Mouse (Mus musculus) embryo, embryonic 10 days (tissue): ENCODE measurements around the gene Ascc3.
A peak's percentile ranks its signal among the peaks of the same experiment; 100 is the strongest.

Experiments used
- DNase-seq: peaks from one replicate; pipeline ENCODE4 v3.0.0-alpha.2; 2015; ENCODE audit warnings: low spot score

Gene Ascc3

GRCm38 (mm10) chr10:50592355-50593293, at the start of gene Ascc3:
Gene Ascc3 (plus strand): TSS chr10:50592669.
- DNase-seq, result peak; percentile 91

GRCm38 (mm10) chr10:50584721-50585120, 7.7 kb upstream of the Ascc3 start:
- no peak for DNase-seq

DNA sequence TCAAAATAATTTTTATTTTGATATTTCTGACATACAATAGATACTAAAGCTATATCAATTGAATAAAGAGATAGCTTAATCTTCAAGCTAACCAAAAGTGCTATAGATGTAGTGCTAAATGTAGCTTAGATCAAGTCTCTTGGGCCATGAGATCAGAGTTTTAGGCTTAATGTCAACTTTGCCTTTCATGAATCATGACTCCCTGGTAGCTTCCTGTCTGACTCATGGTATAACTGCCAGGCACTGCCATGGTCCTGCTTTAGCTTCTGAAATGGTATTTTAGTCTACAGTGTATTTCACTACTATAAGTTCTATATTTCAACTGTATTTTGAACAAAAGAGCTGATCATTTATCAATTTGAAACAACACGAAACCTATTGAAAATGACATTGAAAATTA, 5.9 kb upstream of the Ascc3 start:
- DNase-seq, result no peak

GRCm38 (mm10) chr10:50593371-50593770, 902 bp downstream of the Ascc3 start:
- no peak for DNase-seq

DNA sequence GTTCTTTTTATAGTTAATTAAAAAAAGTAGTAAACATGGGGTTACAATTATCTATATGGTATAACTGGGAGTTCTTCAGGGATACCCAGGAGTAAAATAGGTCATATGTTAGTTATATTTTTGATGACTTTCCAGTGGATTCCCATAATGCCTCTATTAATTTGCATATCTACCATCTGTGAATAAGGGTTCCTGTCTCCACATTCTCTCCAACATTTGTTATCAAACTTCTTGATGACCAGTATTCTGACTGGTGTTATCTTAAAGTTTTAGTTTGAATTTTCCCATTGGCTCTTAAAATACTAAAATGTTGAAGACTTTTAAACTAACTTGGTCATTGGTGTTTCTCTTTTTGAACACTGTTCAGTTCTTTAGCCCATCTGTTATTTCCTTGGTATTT, 2.9 kb downstream of the Ascc3 start:
- no peak for DNase-seq

DNA sequence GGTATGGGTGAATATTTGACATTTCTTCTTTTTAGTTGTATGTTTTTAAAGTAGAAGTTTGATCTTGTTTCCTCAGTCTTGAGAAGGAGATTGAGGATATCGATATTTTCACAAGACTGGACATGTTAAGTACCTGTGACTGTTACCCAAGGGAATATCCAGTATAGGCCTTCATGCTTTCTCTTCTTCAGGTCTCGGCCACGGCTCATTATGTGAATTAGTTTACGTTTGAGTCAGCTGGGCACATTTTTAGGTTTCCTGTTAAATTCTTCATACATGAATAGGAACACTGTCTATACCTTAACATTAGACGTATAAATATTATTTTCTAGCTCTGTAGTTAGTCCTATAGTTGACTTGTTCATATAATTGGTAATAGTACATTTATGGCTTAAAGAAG, 12.4 kb downstream of the Ascc3 start:
- no peak for DNase-seq

GRCm38 (mm10) chr10:50613840-50614239, 21.4 kb downstream of the Ascc3 start:
- DNase-seq, result no peak

DNA sequence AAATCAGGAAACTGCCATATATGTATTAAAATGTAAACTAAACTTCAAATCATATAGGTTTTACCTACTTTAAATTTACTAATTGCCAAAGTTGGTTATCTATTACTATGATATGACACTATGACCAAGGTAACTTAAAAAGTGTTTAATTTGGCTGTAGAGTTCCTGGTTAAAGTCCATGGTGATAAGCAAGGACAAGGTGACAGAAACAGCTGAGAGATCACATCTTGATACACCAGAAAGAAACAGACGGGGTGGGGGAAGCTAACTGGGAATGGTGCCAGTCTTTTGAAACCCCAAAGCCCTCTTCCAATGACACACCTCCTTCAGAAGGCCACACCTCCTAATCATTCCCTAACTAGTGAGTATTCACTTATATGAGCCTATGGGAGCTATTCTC, 33.4 kb downstream of the Ascc3 start:
- no peak for DNase-seq

- DNase-seq, result no peak
These were observed 47.1 kb downstream of the Ascc3 start for GRCm38 (mm10) chr10:50639607-50640006.

DNA sequence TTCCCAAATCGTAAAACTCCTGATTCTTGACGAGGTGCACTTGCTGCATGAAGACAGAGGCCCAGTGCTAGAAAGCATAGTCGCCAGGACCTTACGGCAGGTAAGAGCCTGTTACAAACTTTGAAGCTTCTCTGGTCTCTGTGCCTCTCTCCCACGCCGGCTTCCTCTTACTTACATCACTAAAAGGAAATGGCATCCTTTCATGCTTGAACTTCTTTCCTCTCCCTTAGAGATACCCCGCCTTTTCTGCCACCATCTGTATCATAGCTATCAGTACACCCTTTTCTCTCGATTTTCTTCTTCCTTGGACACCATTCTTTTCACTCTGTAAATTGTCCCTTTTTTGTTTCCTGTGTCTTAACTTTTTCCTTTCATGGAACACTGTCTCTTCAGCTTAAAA, 58.1 kb downstream of the Ascc3 start:
- no peak for DNase-seq

DNA sequence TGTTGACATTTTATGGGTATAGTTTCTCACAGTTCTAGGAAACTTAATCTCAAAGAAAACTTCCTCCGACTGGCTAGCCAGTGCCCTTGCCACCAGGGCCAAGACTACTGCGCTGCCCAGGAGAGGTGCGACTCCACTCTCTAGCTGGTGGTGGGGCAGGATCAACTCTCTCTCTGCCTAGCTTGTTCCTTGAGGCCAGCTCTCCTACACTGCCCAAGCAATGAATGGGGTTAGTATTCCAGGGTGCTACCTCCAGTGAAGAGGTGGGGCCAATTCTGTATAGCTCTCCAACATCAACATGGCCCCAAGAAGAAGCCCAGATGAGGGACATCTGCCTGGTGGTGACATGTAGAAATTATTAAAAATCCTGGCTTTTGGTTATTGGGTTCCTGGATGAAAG, 61.1 kb downstream of the Ascc3 start:
- no peak for DNase-seq

GRCm38 (mm10) chr10:50657352-50657751, 64.9 kb downstream of the Ascc3 start:
- DNase-seq, result peak; percentile 64

GRCm38 (mm10) chr10:50671517-50671916, 79.0 kb downstream of the Ascc3 start:
- DNase-seq, result no peak

DNA sequence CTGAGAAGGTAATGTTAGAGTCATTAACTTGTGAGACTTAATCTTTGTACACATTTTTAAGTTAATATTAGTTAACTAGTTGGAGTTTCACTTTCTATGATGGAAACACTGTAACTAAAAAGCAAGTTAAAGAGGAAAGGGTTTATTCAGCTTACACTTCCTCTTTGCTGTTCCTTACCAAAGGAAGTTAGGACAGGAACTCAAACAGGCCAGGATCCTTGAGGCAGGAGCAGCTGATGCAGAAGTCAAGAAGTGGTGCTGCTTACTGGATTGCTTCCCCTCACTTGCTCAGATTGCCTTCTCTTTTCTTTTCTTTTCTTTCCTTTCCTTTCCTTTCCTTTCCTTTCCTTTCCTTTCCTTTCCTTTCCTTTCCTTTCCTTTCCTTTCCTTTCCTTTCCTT, 97.9 kb downstream of the Ascc3 start:
- DNase-seq, result no peak

GRCm38 (mm10) chr10:50698836-50699433, 106.5 kb downstream of the Ascc3 start:
- peak; percentile 47 for DNase-seq

DNA sequence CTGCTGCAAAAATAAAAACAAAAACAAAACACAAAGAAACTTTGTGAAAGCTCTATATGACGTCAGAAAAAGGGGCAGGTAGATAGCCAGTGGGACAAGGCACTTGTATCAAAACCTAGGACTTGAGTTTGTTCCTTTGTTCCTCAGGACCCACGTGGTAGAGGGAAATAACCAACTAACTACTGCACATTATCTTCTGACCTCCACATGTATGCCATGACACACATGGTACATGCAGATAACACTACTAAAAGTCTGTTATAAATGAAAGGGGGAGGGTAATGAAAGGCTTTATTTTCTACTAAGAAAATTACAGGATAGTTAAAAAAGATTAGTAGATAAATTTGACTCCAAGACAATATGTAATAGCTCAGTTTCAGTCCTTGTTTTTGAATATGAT, 109.3 kb downstream of the Ascc3 start:
- no peak for DNase-seq

DNA sequence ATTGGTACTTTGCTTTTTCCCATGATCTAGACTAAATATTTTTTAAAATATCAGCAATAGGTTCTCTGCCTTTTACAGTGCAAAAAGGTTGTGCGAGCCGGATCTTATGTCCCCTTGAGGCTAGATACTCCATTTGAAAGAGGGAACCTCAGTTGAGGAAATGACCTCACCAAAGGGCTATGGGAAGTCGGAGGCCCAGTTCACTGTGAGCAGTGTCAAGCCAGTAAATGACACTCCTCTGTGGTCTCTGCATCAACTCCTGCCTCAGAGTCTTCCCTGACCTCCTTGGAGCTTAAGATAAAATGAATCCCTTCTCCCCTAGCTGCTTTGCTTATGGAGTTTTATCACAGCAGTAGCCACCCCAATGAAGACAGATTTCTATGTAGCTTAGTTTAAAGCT, 109.9 kb downstream of the Ascc3 start:
- DNase-seq, result no peak

DNA sequence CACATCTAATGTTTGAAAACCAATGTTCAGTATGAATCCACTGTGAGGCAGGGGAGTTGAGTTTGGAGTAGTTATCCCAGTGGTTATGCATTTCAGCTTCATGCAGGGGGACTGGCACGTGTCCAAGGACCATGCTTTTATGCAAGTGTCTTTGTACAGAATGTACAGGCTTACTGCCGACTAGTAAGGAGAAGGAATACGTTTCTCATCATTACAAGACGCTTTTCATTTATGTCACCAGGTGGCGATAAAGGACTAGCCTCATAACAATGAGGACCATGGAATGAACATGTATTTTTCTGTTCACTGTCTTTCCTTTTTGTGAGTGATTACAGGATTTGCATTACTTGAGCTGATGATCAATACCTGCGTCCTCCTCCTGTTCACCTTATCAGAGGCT, 111.7 kb downstream of the Ascc3 start:
- DNase-seq, result peak; percentile 85

DNA sequence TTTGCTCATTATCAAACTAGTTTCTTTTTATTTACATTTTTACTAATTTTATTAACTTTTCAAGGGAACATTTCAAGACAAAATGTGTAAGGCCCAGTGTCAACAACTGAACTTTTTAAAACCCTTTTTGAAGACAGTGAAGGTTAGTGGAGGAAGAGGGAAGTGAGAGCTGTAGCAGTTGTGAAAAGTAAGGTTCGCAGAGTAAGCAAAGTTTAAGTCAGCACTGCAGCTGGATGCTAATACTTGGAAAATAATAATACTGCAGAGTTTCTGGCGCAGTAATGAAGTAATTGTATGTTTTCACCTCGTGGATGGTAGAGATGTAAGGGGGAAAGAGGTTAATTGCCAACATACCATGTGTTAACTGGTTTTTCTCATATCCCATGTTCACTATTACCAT, 112.4 kb downstream of the Ascc3 start:
- DNase-seq, result no peak

GRCm38 (mm10) chr10:50711286-50711685, 118.8 kb downstream of the Ascc3 start:
- DNase-seq, result no peak

DNA sequence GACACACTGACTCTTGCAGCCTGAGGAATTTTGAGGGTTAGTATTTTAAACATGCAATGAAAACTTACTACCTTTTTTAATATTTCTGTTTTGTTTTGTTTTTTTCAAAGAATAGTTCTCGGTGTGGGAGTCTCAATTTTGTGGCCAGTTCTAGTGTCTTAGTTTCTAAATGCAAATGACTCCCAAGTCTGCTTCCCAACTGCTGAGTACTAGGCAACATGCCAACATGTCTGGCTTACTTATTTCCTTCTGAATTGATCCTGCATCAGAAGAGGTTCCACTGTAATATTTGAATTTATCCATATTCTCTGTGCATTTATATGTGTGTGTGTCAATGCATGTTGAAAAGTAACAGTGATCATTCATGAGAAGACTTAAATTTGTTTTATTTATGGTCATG, 119.3 kb downstream of the Ascc3 start:
- DNase-seq, result no peak

GRCm38 (mm10) chr10:50733459-50733858, 141.0 kb downstream of the Ascc3 start:
- no peak for DNase-seq

GRCm38 (mm10) chr10:50762069-50762468, 169.6 kb downstream of the Ascc3 start:
- no peak for DNase-seq

- no peak for DNase-seq
These were observed 170.5 kb downstream of the Ascc3 start for GRCm38 (mm10) chr10:50762984-50763383.
